ENCODE assay signal across 9 mouse cellular contexts in genomic region chr2:80275136-80275535, GRCm38 (mm10). TPM values are rescaled to one million over a fixed set of nuclear protein-coding genes. Genes with fewer than 3 reads are reported as not detected.
A peak's percentile ranks its signal among the peaks of the same experiment; 100 is the strongest.
DNase-seq lines count a peak whose midpoint lies in the region; ATAC-seq and TF ChIP-seq lines count a peak whose summit lies in the region.
"Had no signal": no experiment of that assay in that cellular context is flagged by ENCODE, and none has a peak within 500 bp of the region (broad histone marks: within the 10 kb centered on the region; RNA-seq: fewer than 3 reads in every experiment).

No protein-coding gene starts in this region.

- H3K4me1 ChIP-seq in cerebellum, adult 2 months (ENCODE audit: control insufficient read depth, insufficient read depth, low read length), result no peaks in the 10 kb centered on the region
- H3K4me1 ChIP-seq in liver, embryonic 14.5 days (replicated peaks; ENCODE audit: control insufficient read depth in 2 of 2, insufficient read depth in 2 of 2, low read length in 1 of 2), result no peaks in the 10 kb centered on the region
- H3K4me1 ChIP-seq in liver, embryonic 11.5 days (replicated peaks; ENCODE audit: control insufficient read depth, insufficient read depth, low read length), result no peaks in the 10 kb centered on the region
- H3K4me1 ChIP-seq in midbrain, postnatal 0 days (ENCODE audit: insufficient read depth, low read length), result no peaks in the 10 kb centered on the region

- DNase-seq in cerebellum, adult 2 months, result peak in 1 of 2 experiments; percentile 15
- no peak for DNase-seq in cerebellum, adult 9-11 months
- DNase-seq in liver, embryonic 14.5 days (ENCODE audit: low read depth in 3 of 3, low spot score in 3 of 3), result peak in 1 of 3 experiments; percentile 10
- no peak for DNase-seq in liver, embryonic 11.5 days (ENCODE audit: low spot score)
- DNase-seq in brain, embryonic 14.5 days (ENCODE audit: low read depth), result peak; percentile 71
- peak; percentile 48 for DNase-seq in induced T-regulatory cell, adult 2 months (ENCODE audit: low read depth)
- peak; percentile 72 for DNase-seq in midbrain, postnatal 0 days (ENCODE audit: low spot score)
- DNase-seq in urinary bladder, adult 2 months (ENCODE audit: low spot score), result no peak

- H3K4me2 ChIP-seq in liver, embryonic 14.5 days (ENCODE audit: low read depth), result no peak overlapping the region
- H3K4me2 ChIP-seq in liver, embryonic 11.5 days, result no peak overlapping the region
- no peak overlapping the region for H3K4me2 ChIP-seq in midbrain, postnatal 0 days (ENCODE audit: low read depth, low read length, poor library complexity, severe bottlenecking)

- no peaks in the 10 kb centered on the region for H3K9me3 ChIP-seq in liver, embryonic 14.5 days (ENCODE audit: control insufficient read depth, low read length)
- H3K9me3 ChIP-seq in liver, embryonic 11.5 days (ENCODE audit: control insufficient read depth, low read length), result no peaks in the 10 kb centered on the region
- H3K9me3 ChIP-seq in midbrain, postnatal 0 days (ENCODE audit: low read length), result no peaks in the 10 kb centered on the region

- no peak for ATAC-seq in liver, embryonic 14.5 days (ENCODE audit: insufficient read depth)
- no peak for ATAC-seq in liver, embryonic 11.5 days (replicated peaks; ENCODE audit: low FRiP score)
- ATAC-seq in midbrain, postnatal 0 days (ENCODE audit: low FRiP score), result no peak

- TF ChIP-seq CTCF in cerebellum, adult 2 months (IDR thresholded peaks at IDR 0.05; ENCODE audit: borderline replicate concordance, insufficient read depth, low read depth, low read length), result peak; percentile 31; the same call in 1 of the 2 replicates
- peak; percentile 29; the same call in 1 of the 2 replicates for TF ChIP-seq CTCF in liver, embryonic 14.5 days (IDR thresholded peaks at IDR 0.05; ENCODE audit: low read depth)
- peak; percentile 35; the same call in 1 of the 2 replicates for TF ChIP-seq CTCF in brain, embryonic 14.5 days (IDR thresholded peaks at IDR 0.05; ENCODE audit: borderline replicate concordance, extremely low read depth, insufficient read depth, insufficient read length)
- TF ChIP-seq CTCF in midbrain, postnatal 0 days (IDR thresholded peaks at IDR 0.05), result peak; percentile 75

- H3K4me3 ChIP-seq in cerebellum, adult 2 months (replicated peaks; ENCODE audit: insufficient read depth, low read depth, low read length), result no peak overlapping the region
- H3K4me3 ChIP-seq in liver, embryonic 14.5 days (ENCODE audit: insufficient read depth in 1 of 2, low read depth in 2 of 2, low read length in 2 of 2), result no peak overlapping the region
- H3K4me3 ChIP-seq in liver, embryonic 11.5 days (ENCODE audit: low read depth, low read length), result no peak overlapping the region
- H3K4me3 ChIP-seq in midbrain, postnatal 0 days (ENCODE audit: low read depth, low read length), result no peak overlapping the region

- no peaks in the 10 kb centered on the region for H3K27me3 ChIP-seq in cerebellum, adult 2 months (ENCODE audit: control insufficient read depth, insufficient read depth, low read length)
- H3K27me3 ChIP-seq in liver, embryonic 14.5 days (ENCODE audit: control insufficient read depth, insufficient read depth, low read length), result no peaks in the 10 kb centered on the region
- H3K27me3 ChIP-seq in liver, embryonic 11.5 days (replicated peaks; ENCODE audit: control insufficient read depth, insufficient read depth, low read length), result no peaks in the 10 kb centered on the region
- H3K27me3 ChIP-seq in midbrain, postnatal 0 days (ENCODE audit: insufficient read depth, low read length), result no peaks in the 10 kb centered on the region

- no peak for TF ChIP-seq EP300 in liver, embryonic 14.5 days (IDR thresholded peaks at IDR 0.05; ENCODE audit: low read depth)

- H3K27ac ChIP-seq in cerebellum, adult 2 months (ENCODE audit: insufficient read depth, low read length), result no peak overlapping the region
- H3K27ac ChIP-seq in liver, embryonic 14.5 days, result no peak overlapping the region
- no peak overlapping the region for H3K27ac ChIP-seq in liver, embryonic 11.5 days (ENCODE audit: low read depth, low read length)
- no peak overlapping the region for H3K27ac ChIP-seq in midbrain, postnatal 0 days (ENCODE audit: low read depth, low read length)

- no peak for TF ChIP-seq POLR2A in cerebellum, adult 2 months (IDR thresholded peaks at IDR 0.05; ENCODE audit: borderline replicate concordance, insufficient read depth, low read length)
- no peak for TF ChIP-seq POLR2A in brain, embryonic 14.5 days (IDR thresholded peaks at IDR 0.05; ENCODE audit: borderline replicate concordance, extremely low read depth, insufficient read depth, insufficient read length, poor library complexity, severe bottlenecking)

- H3K36me3 ChIP-seq in liver, embryonic 14.5 days (replicated peaks; ENCODE audit: control insufficient read depth, insufficient read depth, low read depth), result no peaks in the 10 kb centered on the region
- no peaks in the 10 kb centered on the region for H3K36me3 ChIP-seq in liver, embryonic 11.5 days (ENCODE audit: control insufficient read depth, insufficient read depth, low read length)
- no peaks in the 10 kb centered on the region for H3K36me3 ChIP-seq in midbrain, postnatal 0 days (ENCODE audit: insufficient read depth, low read length)

- H3K9ac ChIP-seq in liver, embryonic 14.5 days (replicated peaks), result no peak overlapping the region
- H3K9ac ChIP-seq in liver, embryonic 11.5 days (ENCODE audit: low read depth, low read length), result no peak overlapping the region
- H3K9ac ChIP-seq in midbrain, postnatal 0 days (replicated peaks; ENCODE audit: low read length, poor library complexity, severe bottlenecking), result no peak overlapping the region

- WGBS in cerebellum, adult 2 months, result 46% methylated on average over 2 of the region's 2 CpGs
- 16% methylated on average over 2 of the region's 2 CpGs for WGBS in liver, embryonic 14.5 days (ENCODE audit: insufficient replicate concordance)
- WGBS in liver, embryonic 11.5 days, result 50% methylated on average over 2 of the region's 2 CpGs
- 49% methylated on average over 2 of the region's 2 CpGs for WGBS in midbrain, postnatal 0 days

RNA-seq across cellular contexts. Expression of gene Prdx6b, which starts 17.1 kb away (rescaled TPM):
- not detected in 2 replicates for polyA plus RNA-seq in cerebellum, adult 2 months (2012; rRNA removed)
- polyA plus RNA-seq in liver, embryonic 14.5 days (2012; rRNA removed), result not detected in 2 replicates
- not detected in 2 replicates for polyA plus RNA-seq in liver, embryonic 14.5 days (2014; fragmentation: Nextera tagmentation; extraction: Ambion mirVana)
- polyA plus RNA-seq in liver, embryonic 11.5 days (2014; fragmentation: Nextera tagmentation; extraction: Ambion mirVana), result not detected in 2 replicates
- polyA plus RNA-seq in brain, embryonic 14.5 days (2012; rRNA removed), result not detected in 2 replicates
- total RNA-seq in midbrain, postnatal 0 days (2014; rRNA removed), result not detected in 2 replicates
- not detected in 2 replicates for polyA plus RNA-seq in midbrain, postnatal 0 days (2015; fragmentation: Nextera tagmentation; extraction: Ambion mirVana)
- not detected in 2 replicates for polyA plus RNA-seq in urinary bladder, adult 2 months (2012; rRNA removed)
- polyA plus RNA-seq: heart, embryonic 14.5 days had no signal

RNA-seq across cellular contexts. Expression of gene Dnajc10, which starts 40.1 kb away (rescaled TPM):
- 40.2 and 43.3 TPM in 2 replicates for polyA plus RNA-seq in cerebellum, adult 2 months (2012; rRNA removed)
- 6.2 and 9.0 TPM in 2 replicates for polyA plus RNA-seq in liver, embryonic 14.5 days (2012; rRNA removed)
- polyA plus RNA-seq in liver, embryonic 14.5 days (2014; fragmentation: Nextera tagmentation; extraction: Ambion mirVana), result 18.0 and 19.5 TPM in 2 replicates
- polyA plus RNA-seq in liver, embryonic 11.5 days (2014; fragmentation: Nextera tagmentation; extraction: Ambion mirVana), result 42.6 and 53.1 TPM in 2 replicates
- 44.9 and 51.5 TPM in 2 replicates for polyA plus RNA-seq in brain, embryonic 14.5 days (2012; rRNA removed)
- total RNA-seq in midbrain, postnatal 0 days (2014; rRNA removed), result 65.8 and 82.3 TPM in 2 replicates
- 59.4 and 65.8 TPM in 2 replicates for polyA plus RNA-seq in midbrain, postnatal 0 days (2015; fragmentation: Nextera tagmentation; extraction: Ambion mirVana)
- polyA plus RNA-seq in urinary bladder, adult 2 months (2012; rRNA removed), result 44.5 and 47.1 TPM in 2 replicates

Comparison
In these comparisons a context has a peak if more than half of its experiments do, and no peak if none do; other contexts are left out.
1. DNase-seq: peak in brain, embryonic 14.5 days (single experiment), induced T-regulatory cell, adult 2 months (single experiment) and midbrain, postnatal 0 days (single experiment); none in cerebellum, adult 9-11 months (single experiment), liver, embryonic 11.5 days (single experiment) and urinary bladder, adult 2 months (single experiment).
2. Peak in every context shown above with its lines, with median percentiles within 50 percentile points of each other: CTCF ChIP-seq.